Comparison of ENCODE assay signal across 33 mouse cellular contexts in genomic region chr5:105924347-105924746, GRCm38 (mm10). TPM values are rescaled to one million over a fixed set of nuclear protein-coding genes. Genes with fewer than 3 reads are reported as not detected.
DNase-seq lines count a peak whose midpoint lies in the region; ATAC-seq lines count a peak whose summit lies in the region.
"Had no signal": no experiment of that assay in that cellular context is flagged by ENCODE, and none has a peak within 500 bp of the region (broad histone marks: within the 10 kb centered on the region; RNA-seq: fewer than 3 reads in every experiment).

No protein-coding gene starts in this region.

- 83% methylated on average over 8 of the region's 8 CpGs for WGBS in embryonic facial prominence, embryonic 10.5 days
- 87% methylated on average over 8 of the region's 8 CpGs for WGBS in embryonic facial prominence, embryonic 11.5 days
- WGBS in stomach, embryonic 14.5 days: 80% methylated on average over 8 of the region's 8 CpGs
- WGBS in hindbrain, embryonic 12.5 days: 93% methylated on average over 8 of the region's 8 CpGs

- 0 out of 2 replicates have a peak, but pooled peaks cover 5% of the 10 kb centered on the region for H3K4me1 ChIP-seq in embryonic facial prominence, embryonic 10.5 days
- H3K4me1 ChIP-seq in embryonic facial prominence, embryonic 11.5 days (ENCODE audit: control insufficient read depth, insufficient read depth, low read length): no peaks in the 10 kb centered on the region
- no peaks in the 10 kb centered on the region for H3K4me1 ChIP-seq in stomach, embryonic 14.5 days (ENCODE audit: control insufficient read depth, insufficient read depth, low read length)
- H3K4me1 ChIP-seq in hindbrain, embryonic 12.5 days: peaks cover 9% of the 10 kb centered on the region
- H3K4me1 ChIP-seq: forebrain, embryonic 13.5 days; heart, embryonic 12.5 days; liver, embryonic 12.5 days had no signal

- H3K4me3 ChIP-seq in embryonic facial prominence, embryonic 10.5 days: no peak overlapping the region
- no peak overlapping the region for H3K4me3 ChIP-seq in embryonic facial prominence, embryonic 11.5 days (ENCODE audit: low read depth, low read length)
- no peak overlapping the region for H3K4me3 ChIP-seq in stomach, embryonic 14.5 days (ENCODE audit: low read depth, low read length)
- no peak overlapping the region for H3K4me3 ChIP-seq in hindbrain, embryonic 12.5 days
- H3K4me3 ChIP-seq: forebrain, embryonic 13.5 days; heart, adult 2 months; heart, embryonic 12.5 days; limb, embryonic 12.5 days; liver, embryonic 12.5 days; megakaryocyte, embryonic 14.5 days; midbrain, embryonic 12.5 days; neural tube, embryonic 15.5 days had no signal

- peaks cover 28% of the 10 kb centered on the region for H3K36me3 ChIP-seq in embryonic facial prominence, embryonic 10.5 days (replicated peaks)
- no peaks in the 10 kb centered on the region for H3K36me3 ChIP-seq in embryonic facial prominence, embryonic 11.5 days (replicated peaks; ENCODE audit: control insufficient read depth, insufficient read depth, low read depth, low read length)
- H3K36me3 ChIP-seq in stomach, embryonic 14.5 days (ENCODE audit: control insufficient read depth, insufficient read depth, low read length): no peaks in the 10 kb centered on the region; the same call in 1 of the 2 replicates
- H3K36me3 ChIP-seq in hindbrain, embryonic 12.5 days: peaks cover 8% of the 10 kb centered on the region; the same call in 1 of the 2 replicates

- H3K27me3 ChIP-seq in embryonic facial prominence, embryonic 10.5 days (replicated peaks; ENCODE audit: low read depth, poor library complexity, severe bottlenecking): no peaks in the 10 kb centered on the region
- no peaks in the 10 kb centered on the region for H3K27me3 ChIP-seq in embryonic facial prominence, embryonic 11.5 days (ENCODE audit: control insufficient read depth, insufficient read depth, low read length)
- H3K27me3 ChIP-seq in stomach, embryonic 14.5 days (ENCODE audit: control insufficient read depth, insufficient read depth, low read length): no peaks in the 10 kb centered on the region
- H3K27me3 ChIP-seq in hindbrain, embryonic 12.5 days: no peaks in the 10 kb centered on the region
- H3K27me3 ChIP-seq: CH12.LX; forebrain, embryonic 13.5 days; heart, embryonic 12.5 days; limb, embryonic 12.5 days; liver, embryonic 12.5 days; megakaryocyte, embryonic 14.5 days; midbrain, embryonic 12.5 days; neural tube, embryonic 15.5 days had no signal

- H3K4me2 ChIP-seq in embryonic facial prominence, embryonic 11.5 days (ENCODE audit: low read depth, low read length): no peak overlapping the region
- no peak overlapping the region for H3K4me2 ChIP-seq in stomach, embryonic 14.5 days (replicated peaks; ENCODE audit: low read depth, low read length)
- H3K4me2 ChIP-seq in hindbrain, embryonic 12.5 days (replicated peaks): no peak overlapping the region
- H3K4me2 ChIP-seq: forebrain, embryonic 13.5 days; heart, embryonic 12.5 days; hindbrain, embryonic 14.5 days; limb, embryonic 12.5 days; liver, embryonic 12.5 days; midbrain, embryonic 12.5 days; neural tube, embryonic 15.5 days had no signal

- H3K9ac ChIP-seq in embryonic facial prominence, embryonic 11.5 days (replicated peaks; ENCODE audit: low read length): no peak overlapping the region
- no peak overlapping the region for H3K9ac ChIP-seq in stomach, embryonic 14.5 days (replicated peaks; ENCODE audit: low read depth, low read length)
- H3K9ac ChIP-seq in hindbrain, embryonic 12.5 days: no peak overlapping the region
- H3K9ac ChIP-seq: forebrain, embryonic 13.5 days; heart, embryonic 12.5 days; hindbrain, embryonic 14.5 days; limb, embryonic 12.5 days; liver, embryonic 12.5 days; liver, postnatal 0 days; midbrain, embryonic 12.5 days; neural tube, embryonic 15.5 days had no signal

- no peak for ATAC-seq in embryonic facial prominence, embryonic 11.5 days (replicated peaks; ENCODE audit: insufficient number of reproducible peaks, low FRiP score, low TSS enrichment, low read depth)
- ATAC-seq in stomach, embryonic 14.5 days (ENCODE audit: insufficient number of reproducible peaks, insufficient read depth, low FRiP score, low read depth): 0 out of 2 replicates have a peak, but pooled peaks have one; percentile 49
- ATAC-seq in hindbrain, embryonic 12.5 days (ENCODE audit: low FRiP score): no peak
- ATAC-seq: forebrain, embryonic 13.5 days; intestine, postnatal 0 days; liver, embryonic 12.5 days; liver, postnatal 0 days had no signal

- no peak overlapping the region for H3K27ac ChIP-seq in embryonic facial prominence, embryonic 10.5 days (replicated peaks)
- no peak overlapping the region for H3K27ac ChIP-seq in embryonic facial prominence, embryonic 11.5 days (replicated peaks; ENCODE audit: low read depth, low read length)
- H3K27ac ChIP-seq in stomach, embryonic 14.5 days (ENCODE audit: low read length): peak overlapping the region; percentile 80; the same call in 1 of the 2 replicates
- H3K27ac ChIP-seq in hindbrain, embryonic 12.5 days: no peak overlapping the region
- H3K27ac ChIP-seq: forebrain, embryonic 13.5 days; heart, adult 2 months; hindbrain, embryonic 14.5 days; liver, embryonic 12.5 days; midbrain, embryonic 12.5 days; neural tube, embryonic 15.5 days had no signal

- DNase-seq in embryonic facial prominence, embryonic 10.5 days (ENCODE audit: low spot score): peak; percentile 46
- DNase-seq in embryonic facial prominence, embryonic 11.5 days (ENCODE audit: low spot score): peak; percentile 45
- DNase-seq in fat pad, adult 2 months (ENCODE audit: extremely low read depth, low read depth, low spot score): peak; percentile 66
- no peak for DNase-seq in heart, adult 18-20 months
- DNase-seq in adrenal gland, postnatal 14 days: no peak
- no peak for DNase-seq in lung, postnatal 25 days (ENCODE audit: low spot score)
- DNase-seq: adrenal gland, postnatal 10 days; B cell, adult 2 months; cerebellum, adult 11 months; cerebellum, adult 9-11 months; gastrocnemius, postnatal 25 days; heart, adult 2 months; heart, postnatal 4 days; kidney, adult 9 months; kidney, postnatal 14 days; layer of hippocampus, adult 9-11 months; liver, postnatal 0 days; lung, postnatal 4 days; retina, postnatal 1 day; right cerebral cortex, postnatal 14 days; thymus, postnatal 4 days had no signal

- H3K9me3 ChIP-seq in embryonic facial prominence, embryonic 10.5 days: no peaks in the 10 kb centered on the region
- H3K9me3 ChIP-seq in embryonic facial prominence, embryonic 11.5 days (replicated peaks; ENCODE audit: control insufficient read depth, low read length): no peaks in the 10 kb centered on the region
- no peaks in the 10 kb centered on the region for H3K9me3 ChIP-seq in stomach, embryonic 14.5 days (ENCODE audit: control insufficient read depth, low read depth, low read length)
- H3K9me3 ChIP-seq in hindbrain, embryonic 12.5 days (replicated peaks): no peaks in the 10 kb centered on the region
- H3K9me3 ChIP-seq: forebrain, embryonic 13.5 days; heart, embryonic 12.5 days; limb, embryonic 12.5 days; liver, embryonic 12.5 days; midbrain, embryonic 12.5 days; neural tube, embryonic 15.5 days had no signal

RNA-seq across cellular contexts. Expression of gene Zfp326, which starts 48.0 kb away (rescaled TPM):
- 53.4 and 56.2 TPM in 2 replicates for polyA plus RNA-seq in embryonic facial prominence, embryonic 10.5 days (2016; fragmentation: Nextera tagmentation; extraction: Ambion mirVana)
- polyA plus RNA-seq in embryonic facial prominence, embryonic 11.5 days (2014; fragmentation: Nextera tagmentation; extraction: Ambion mirVana): 40.3 and 45.8 TPM in 2 replicates
- 53.4 and 53.8 TPM in 2 replicates for polyA plus RNA-seq in stomach, embryonic 14.5 days (2014; fragmentation: Nextera tagmentation; extraction: Ambion mirVana)
- total RNA-seq in heart, adult 18-20 months (2021): 10 to 100 TPM in 1 of 2 experiments, 1 to 10 TPM in 1; 9.4 to 10.5 TPM
- 64.7 and 65.6 TPM in 2 replicates for polyA plus RNA-seq in hindbrain, embryonic 12.5 days (2016; fragmentation: Nextera tagmentation; extraction: Ambion mirVana)
- total RNA-seq in adrenal gland, postnatal 14 days (2021): 29.8 and 30.5 TPM in 2 replicates

Comparison
In these comparisons a context has a peak if more than half of its experiments do, and no peak if none do; other contexts are left out.
1. DNase-seq: peak in embryonic facial prominence, embryonic 10.5 days (single experiment), embryonic facial prominence, embryonic 11.5 days (single experiment) and fat pad, adult 2 months (single experiment); none in heart, adult 18-20 months (0 of 2), adrenal gland, postnatal 14 days (single experiment) and lung, postnatal 25 days (single experiment).